Mouse (Mus musculus) C2C12 (cell line): ENCODE results near the gene Slc38a1.

Experiments used
- CEBPB ChIP-seq: IDR thresholded peaks from one replicate; pipeline ENCODE4 v1.6.1; 2011; ENCODE audit warnings: low read depth, mild to moderate bottlenecking, control low read depth, moderate library complexity
- CTCF ChIP-seq: IDR thresholded peaks from one replicate; pipeline ENCODE4 v1.5.1; 2011; ENCODE audit not compliant: control insufficient read depth, insufficient read depth, insufficient read length
- FOSL1 ChIP-seq: IDR thresholded peaks from one replicate; pipeline ENCODE4 v1.8.0; 2011; ENCODE audit warnings: mild to moderate bottlenecking, low read length; ENCODE audit not compliant: poor library complexity, insufficient read depth, severe bottlenecking
- MAX ChIP-seq: IDR thresholded peaks from one replicate; pipeline ENCODE4 v1.6.1; 2011; ENCODE audit warnings: mild to moderate bottlenecking, control low read depth
- MYOD1 ChIP-seq: IDR thresholded peaks from one replicate; pipeline ENCODE4 v1.6.1; 2011; ENCODE audit warnings: low read depth; ENCODE audit not compliant: control insufficient read depth, insufficient read length
- MYOG ChIP-seq: IDR thresholded peaks from one replicate; pipeline ENCODE4 v1.6.1; 2011; ENCODE audit not compliant: control insufficient read depth, insufficient read length; ENCODE audit errors: extremely low read depth
- USF1 ChIP-seq: IDR thresholded peaks from one replicate; pipeline ENCODE4 v1.6.1; 2011; ENCODE audit warnings: low read depth, mild to moderate bottlenecking, control low read depth, moderate library complexity

GRCm38 (mm10) chr15:96658275-96658602 is 15.5 kb upstream of the Slc38a1 start:
- TF ChIP-seq CTCF (no peak), CEBPB (no peak), MAX (no peak), MYOD1 (no peak), USF1 (no peak), FOSL1 (no peak), MYOG (no peak)
